In genomic region chr11:37285186-37285585, GRCm38 (mm10) we compare ENCODE assay signal across 29 mouse cellular contexts. TPM values are rescaled to one million over a fixed set of nuclear protein-coding genes. Genes with fewer than 3 reads are reported as not detected.
A peak's percentile ranks its signal among the peaks of the same experiment; 100 is the strongest.
DNase-seq lines count a peak whose midpoint lies in the region; ATAC-seq and TF ChIP-seq lines count a peak whose summit lies in the region.
"Had no signal": no experiment of that assay in that cellular context is flagged by ENCODE, and none has a peak within 500 bp of the region (broad histone marks: within the 10 kb centered on the region; RNA-seq: fewer than 3 reads in every experiment).

No protein-coding gene starts in this region.

- H3K4me1 ChIP-seq in kidney, embryonic 15.5 days = no peaks in the 10 kb centered on the region
- no peaks in the 10 kb centered on the region for H3K4me1 ChIP-seq in midbrain, postnatal 0 days (ENCODE audit: insufficient read depth, low read length)
- H3K4me1 ChIP-seq: embryonic facial prominence, embryonic 12.5 days; embryonic facial prominence, embryonic 15.5 days; forebrain, embryonic 13.5 days; heart, embryonic 12.5 days; heart, embryonic 15.5 days; hindbrain, embryonic 10.5 days; hindbrain, embryonic 13.5 days had no signal

- no peak for ATAC-seq in kidney, embryonic 15.5 days (replicated peaks; ENCODE audit: low FRiP score)
- no peak for ATAC-seq in midbrain, postnatal 0 days (ENCODE audit: low FRiP score)
- ATAC-seq: CD4-positive, CD25-positive, alpha-beta regulatory T cell, adult 4 months; forebrain, embryonic 13.5 days; hindbrain, embryonic 16.5 days had no signal

- H3K4me3 ChIP-seq in kidney, embryonic 15.5 days (replicated peaks) = no peak overlapping the region
- H3K4me3 ChIP-seq in midbrain, postnatal 0 days (ENCODE audit: low read depth, low read length) = no peak overlapping the region
- H3K4me3 ChIP-seq: embryonic facial prominence, embryonic 12.5 days; embryonic facial prominence, embryonic 15.5 days; forebrain, embryonic 13.5 days; heart, embryonic 12.5 days; heart, embryonic 15.5 days; hindbrain, embryonic 10.5 days; hindbrain, embryonic 13.5 days had no signal

- no peak for TF ChIP-seq CTCF in brain, embryonic 14.5 days (IDR thresholded peaks at IDR 0.05; ENCODE audit: borderline replicate concordance, extremely low read depth, insufficient read depth, insufficient read length)
- TF ChIP-seq CTCF in midbrain, postnatal 0 days (IDR thresholded peaks at IDR 0.05) = no peak

- DNase-seq in layer of hippocampus, adult 11-12 months (ENCODE audit: low spot score) = peak; percentile 31
- no peak for DNase-seq in layer of hippocampus, postnatal 10 days (ENCODE audit: low spot score in 2 of 2)
- peak; percentile 42 for DNase-seq in brain, adult 2 months (ENCODE audit: low read depth, low spot score)
- DNase-seq in brain, embryonic 14.5 days (ENCODE audit: low read depth) = peak; percentile 19
- peak; percentile 29 for DNase-seq in layer of hippocampus, adult 9-10 months (ENCODE audit: low spot score)
- no peak for DNase-seq in lung, postnatal 25 days (ENCODE audit: low spot score)
- no peak for DNase-seq in midbrain, postnatal 0 days (ENCODE audit: low spot score)
- DNase-seq: adrenal gland, adult 2 months; adrenal gland, postnatal 14 days; cerebellum, adult 18-20 months; cerebellum, adult 9-10 months; cerebellum, postnatal 14 days; gastrocnemius, postnatal 25 days; heart, adult 18-20 months; heart, postnatal 10 days; heart, postnatal 36 days had no signal

- H3K4me2 ChIP-seq in kidney, embryonic 15.5 days = no peak overlapping the region
- H3K4me2 ChIP-seq in midbrain, postnatal 0 days (ENCODE audit: low read depth, low read length, poor library complexity, severe bottlenecking) = no peak overlapping the region
- H3K4me2 ChIP-seq: embryonic facial prominence, embryonic 12.5 days; embryonic facial prominence, embryonic 15.5 days; forebrain, embryonic 13.5 days; heart, embryonic 12.5 days; heart, embryonic 15.5 days; hindbrain, embryonic 13.5 days had no signal

- no peaks in the 10 kb centered on the region for H3K27me3 ChIP-seq in kidney, embryonic 15.5 days
- no peaks in the 10 kb centered on the region for H3K27me3 ChIP-seq in midbrain, postnatal 0 days (ENCODE audit: insufficient read depth, low read length)
- H3K27me3 ChIP-seq: embryonic facial prominence, embryonic 12.5 days; embryonic facial prominence, embryonic 15.5 days; forebrain, embryonic 13.5 days; heart, embryonic 12.5 days; heart, embryonic 15.5 days; hindbrain, embryonic 13.5 days had no signal

- H3K9ac ChIP-seq in kidney, embryonic 15.5 days = no peak overlapping the region
- H3K9ac ChIP-seq in midbrain, postnatal 0 days (replicated peaks; ENCODE audit: low read length, poor library complexity, severe bottlenecking) = no peak overlapping the region
- H3K9ac ChIP-seq: embryonic facial prominence, embryonic 12.5 days; embryonic facial prominence, embryonic 15.5 days; forebrain, embryonic 13.5 days; heart, embryonic 12.5 days; heart, embryonic 15.5 days; hindbrain, embryonic 13.5 days had no signal

- H3K36me3 ChIP-seq in kidney, embryonic 15.5 days = no peaks in the 10 kb centered on the region
- H3K36me3 ChIP-seq in midbrain, postnatal 0 days (ENCODE audit: insufficient read depth, low read length) = no peaks in the 10 kb centered on the region
- H3K36me3 ChIP-seq: embryonic facial prominence, embryonic 12.5 days; embryonic facial prominence, embryonic 15.5 days; heart, embryonic 12.5 days; heart, embryonic 15.5 days; hindbrain, embryonic 10.5 days; hindbrain, embryonic 13.5 days had no signal

- TF ChIP-seq POLR2A in brain, embryonic 14.5 days (IDR thresholded peaks at IDR 0.05; ENCODE audit: borderline replicate concordance, extremely low read depth, insufficient read depth, insufficient read length, poor library complexity, severe bottlenecking) = no peak

- H3K27ac ChIP-seq in kidney, embryonic 15.5 days = no peak overlapping the region
- no peak overlapping the region for H3K27ac ChIP-seq in midbrain, postnatal 0 days (ENCODE audit: low read depth, low read length)
- H3K27ac ChIP-seq: embryonic facial prominence, embryonic 12.5 days; embryonic facial prominence, embryonic 15.5 days; forebrain, embryonic 13.5 days; heart, embryonic 15.5 days; hindbrain, embryonic 10.5 days; hindbrain, embryonic 13.5 days had no signal

- no peaks in the 10 kb centered on the region for H3K9me3 ChIP-seq in kidney, embryonic 15.5 days (replicated peaks)
- no peaks in the 10 kb centered on the region for H3K9me3 ChIP-seq in midbrain, postnatal 0 days (ENCODE audit: low read length)
- H3K9me3 ChIP-seq: embryonic facial prominence, embryonic 15.5 days; forebrain, embryonic 13.5 days; heart, embryonic 12.5 days; heart, embryonic 15.5 days; hindbrain, embryonic 10.5 days had no signal

- WGBS in kidney, embryonic 15.5 days = 82% methylated on average over 2 of the region's 2 CpGs
- 54% methylated on average over 2 of the region's 2 CpGs for WGBS in midbrain, postnatal 0 days

RNA-seq across cellular contexts. Expression of gene Tenm2, which starts 49.4 kb away (rescaled TPM):
- total RNA-seq in layer of hippocampus, postnatal 10 days (2021) = 100 to 1,000 TPM; 183 to 230 TPM
- polyA plus RNA-seq in brain, embryonic 14.5 days (2012; rRNA removed) = 19.3 and 47.2 TPM in 2 replicates
- 0.73 and 0.78 TPM in 2 replicates for polyA plus RNA-seq in kidney, embryonic 15.5 days (2015; fragmentation: Nextera tagmentation; extraction: Ambion mirVana)
- 138 and 154 TPM in 2 replicates for total RNA-seq in midbrain, postnatal 0 days (2014; rRNA removed)
- 51.6 and 62.6 TPM in 2 replicates for polyA plus RNA-seq in midbrain, postnatal 0 days (2015; fragmentation: Nextera tagmentation; extraction: Ambion mirVana)
- total RNA-seq: common myeloid progenitor, adult 5-6 weeks; MEL had no signal
- polyA plus RNA-seq: C2C12 had no signal

Comparison
In these comparisons a context has a peak if more than half of its experiments do, and no peak if none do; other contexts are left out.
1. DNase-seq: peak in layer of hippocampus, adult 11-12 months (single experiment), brain, adult 2 months (single experiment), brain, embryonic 14.5 days (single experiment) and layer of hippocampus, adult 9-10 months (single experiment); none in layer of hippocampus, postnatal 10 days (0 of 2), lung, postnatal 25 days (single experiment) and midbrain, postnatal 0 days (single experiment).
2. RNA of gene Tenm2, which starts 49.4 kb away (polyA plus RNA-seq): 51.6 to 62.6 TPM in midbrain, postnatal 0 days and 19.3 to 47.2 TPM in brain, embryonic 14.5 days; 0.73 to 0.78 TPM in kidney, embryonic 15.5 days; every median in the first group is over 10 times any median in the second.